Mouse (Mus musculus): ENCODE measurements at regions not wholly inside any gene's neighbourhood (a gene's known extent, or its start where the extent isn't known, plus 50 kb on each side); places are given as distances from the start of the nearest gene placed in this dataset.
A peak's percentile ranks its signal among the peaks of the same experiment; 100 is the strongest.

DNA sequence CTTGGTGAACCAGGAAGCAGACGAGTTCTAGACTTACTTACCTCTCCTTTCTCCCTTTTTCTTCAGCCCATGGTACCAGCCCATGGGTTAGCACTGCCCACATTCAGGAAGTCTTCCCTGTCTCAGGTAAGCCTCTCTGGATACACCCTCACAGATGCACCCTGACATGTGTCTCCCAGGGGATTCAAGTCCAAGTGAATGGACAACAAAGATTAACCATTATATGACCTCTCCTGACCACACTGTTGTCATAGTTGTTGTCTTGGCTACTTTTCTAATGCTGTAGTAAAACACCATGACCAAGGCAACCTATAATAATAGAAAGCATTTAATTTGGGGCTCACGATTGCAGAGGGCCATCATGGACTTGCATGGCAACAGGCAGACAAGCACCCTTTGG is 98.8 kb upstream of the Vash1 start:
- no peak for DNase-seq

DNA sequence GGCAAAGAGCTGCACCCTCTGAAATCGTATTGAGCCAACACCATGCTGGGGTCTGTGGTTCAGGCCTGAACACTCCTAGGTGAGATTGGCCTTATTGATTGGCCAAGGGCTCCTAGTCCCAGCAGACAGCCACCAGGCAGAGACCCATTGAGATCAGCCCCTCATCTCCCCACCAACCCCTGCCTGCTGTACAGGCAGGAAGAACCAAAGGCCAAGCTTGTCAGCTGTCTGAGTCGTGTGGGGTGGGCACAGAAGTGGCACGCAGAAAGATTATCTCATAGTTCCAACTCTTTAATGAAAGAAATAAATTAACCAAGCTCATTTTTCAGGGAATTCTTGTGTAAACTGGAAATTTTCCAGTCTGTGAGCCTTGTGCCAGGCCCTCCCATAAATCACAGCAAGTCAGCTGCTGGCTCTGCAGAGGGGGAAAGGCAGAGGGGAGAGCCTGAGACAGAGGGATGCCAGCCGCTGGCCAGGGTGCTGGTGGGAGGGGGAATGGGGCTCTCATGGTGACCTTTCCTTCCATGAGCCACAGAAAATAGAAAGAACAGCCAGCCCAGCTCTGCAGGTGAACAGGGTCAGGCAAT is 98.3 kb upstream of the Vash1 start:
- DNase-seq = peak; percentile 21

DNA sequence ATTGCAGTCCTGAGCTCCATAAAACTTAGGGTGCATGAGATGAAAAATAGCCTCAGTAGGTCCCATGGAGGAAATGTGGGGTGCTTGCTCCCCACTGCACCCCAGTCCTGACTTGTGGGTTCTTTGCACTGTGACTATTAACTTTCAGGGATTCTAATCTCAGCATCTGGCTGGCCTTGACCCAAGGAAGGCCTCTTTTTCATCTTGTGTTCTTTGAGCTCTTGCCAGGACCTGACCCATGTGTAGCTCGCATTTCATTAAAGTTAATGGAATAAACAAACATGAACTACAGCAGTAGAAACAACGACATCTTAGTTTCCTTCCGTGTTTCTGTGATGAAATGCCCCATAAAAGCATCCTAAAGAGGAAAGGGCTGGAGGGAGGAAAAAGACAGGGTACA is 96.4 kb upstream of the Vash1 start:
- peak; percentile 5 for DNase-seq

DNA sequence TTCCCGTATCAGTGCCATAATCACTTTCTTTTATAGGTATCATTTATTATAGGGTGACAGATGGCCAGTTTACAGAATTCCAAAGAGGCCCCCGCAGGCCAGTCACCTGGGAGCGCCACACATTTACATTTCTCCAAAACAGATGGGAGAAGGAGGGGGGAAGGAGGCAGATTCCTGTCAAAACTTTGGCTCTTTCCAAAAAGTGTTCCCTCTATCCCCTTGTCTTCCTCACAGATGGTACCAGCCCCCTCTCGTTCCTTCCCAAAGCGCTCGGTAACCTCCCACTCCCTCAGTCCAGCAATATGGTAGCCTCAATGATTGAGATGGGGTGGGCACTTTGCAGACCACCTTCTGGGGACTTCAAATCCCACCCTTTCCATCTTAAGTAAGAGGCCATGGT is 90.5 kb upstream of the Vash1 start:
- no peak for DNase-seq

DNA sequence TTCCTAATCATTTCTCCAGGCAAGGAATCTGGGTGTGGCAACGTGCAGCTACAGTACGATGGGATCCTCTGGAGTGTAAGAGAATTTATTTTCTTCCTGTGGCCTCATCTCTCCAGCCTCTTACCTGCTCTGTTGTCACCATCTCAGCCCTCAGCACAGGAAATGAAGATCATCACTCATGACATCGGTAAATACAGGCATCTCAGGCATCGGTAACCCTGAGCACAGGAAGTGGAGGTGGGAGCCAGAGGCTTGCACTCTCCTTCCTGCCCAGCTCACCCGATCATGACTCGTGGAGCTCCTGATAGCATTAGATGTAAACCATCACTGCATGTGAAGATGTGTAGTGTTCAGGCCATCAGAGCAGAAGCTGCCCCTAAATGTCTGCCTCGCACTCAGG is 86.0 kb upstream of the Vash1 start:
- DNase-seq = no peak

DNA sequence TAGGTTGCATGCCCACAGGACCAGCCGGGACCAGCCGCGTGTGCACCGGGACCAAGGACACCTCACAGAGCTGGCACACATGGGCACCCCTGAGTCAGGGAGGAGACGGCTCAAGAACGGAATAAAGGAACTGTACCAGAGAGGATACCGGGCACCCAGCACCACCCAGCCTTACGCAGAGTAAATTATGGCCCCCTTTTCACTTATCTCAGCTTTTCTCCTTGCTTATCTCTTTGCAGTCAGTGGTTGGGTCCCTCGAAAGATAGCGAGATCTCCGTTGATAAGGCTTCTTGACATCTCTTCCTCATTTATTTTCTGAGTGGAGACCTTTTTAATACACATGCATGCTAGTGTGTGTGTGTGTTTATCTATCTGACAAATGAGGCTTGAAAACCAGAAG is 83.9 kb upstream of the Vash1 start:
- DNase-seq = no peak

DNA sequence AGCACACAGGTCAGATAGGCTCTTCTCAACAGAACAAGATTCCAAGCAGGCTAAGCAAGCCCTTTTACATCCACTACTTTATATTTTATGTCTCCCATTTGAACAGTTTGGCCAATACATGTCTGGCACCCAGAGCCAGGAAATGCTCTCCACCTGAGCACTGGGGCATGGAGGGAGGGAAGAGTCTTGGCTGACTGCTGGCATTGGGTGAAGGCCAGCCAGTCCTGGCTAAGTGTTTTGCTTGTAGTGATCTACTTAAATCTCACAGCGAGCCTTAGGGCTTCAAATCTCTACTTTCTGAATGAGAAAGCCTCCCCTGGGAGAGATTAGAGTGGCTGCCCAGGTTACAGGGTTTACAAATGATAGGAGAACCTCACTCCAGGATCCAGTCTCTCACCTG is 78.5 kb upstream of the Vash1 start:
- DNase-seq = no peak

DNA sequence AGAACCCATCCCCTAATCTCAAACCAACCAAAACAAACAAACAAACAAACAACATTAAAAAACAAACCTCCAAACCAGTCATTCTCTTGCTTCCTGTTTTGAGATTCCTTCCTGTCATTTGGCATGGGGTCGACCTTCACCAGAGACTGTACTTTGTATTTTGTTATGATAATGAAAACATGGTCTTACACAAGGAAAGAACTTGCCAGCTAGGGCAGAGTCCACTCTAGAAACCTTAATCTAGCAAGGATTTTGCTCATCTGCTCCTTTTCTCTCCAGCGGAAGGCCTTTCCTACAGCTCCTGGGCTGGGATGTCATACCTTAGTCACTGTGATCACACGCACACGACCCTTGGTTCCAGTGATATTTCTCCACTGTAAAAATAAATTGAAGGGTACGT is 75.0 kb upstream of the Vash1 start:
- DNase-seq = no peak

DNA sequence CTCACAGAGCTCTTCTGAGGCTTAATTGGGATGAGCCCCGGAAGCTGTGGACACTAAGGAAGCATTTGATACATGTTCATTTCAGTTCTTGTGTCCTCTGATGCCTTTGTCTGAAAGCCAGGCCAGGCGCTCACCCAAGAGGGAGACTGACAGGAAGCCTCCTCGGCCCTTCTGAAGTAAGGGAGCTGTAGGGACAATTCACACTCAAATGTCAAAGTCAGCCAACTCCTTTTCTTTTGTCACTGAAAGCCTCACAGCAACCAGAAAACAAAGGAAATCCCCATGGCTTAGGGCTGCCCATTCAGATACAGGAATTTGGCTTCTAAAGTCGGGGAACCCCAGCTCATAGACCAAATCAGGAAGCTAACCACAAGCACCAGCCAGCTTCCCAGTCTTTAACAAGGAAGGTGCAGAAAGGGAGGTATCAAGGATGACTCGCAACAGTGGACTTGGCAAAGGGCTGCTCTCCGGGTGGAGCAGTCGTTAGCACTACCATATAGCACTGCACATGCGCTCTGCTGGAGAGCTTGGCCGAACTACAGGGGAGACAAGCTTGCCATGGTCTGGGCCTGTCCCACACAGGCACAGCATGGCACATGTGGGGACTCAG is 66.0 kb upstream of the Vash1 start:
- DNase-seq = no peak

DNA sequence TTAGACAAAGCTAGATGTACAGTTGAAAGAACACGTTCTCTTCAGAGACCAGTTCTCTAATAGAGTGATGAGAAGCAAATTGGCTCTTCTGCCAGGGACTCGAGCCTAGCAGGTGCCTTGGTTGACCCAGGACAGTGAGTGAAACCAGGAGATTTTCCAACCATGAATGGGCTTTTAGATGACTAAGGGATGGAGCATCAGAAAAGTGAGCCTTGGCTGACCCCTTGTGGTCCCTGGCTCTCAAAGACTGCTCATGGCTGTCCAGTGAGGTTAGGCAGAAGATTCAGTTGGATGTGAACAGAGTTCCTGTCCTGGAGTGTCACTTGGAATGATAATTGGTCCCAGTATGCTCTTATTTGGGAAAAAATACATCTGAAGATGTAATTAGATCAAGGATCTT is 64.3 kb upstream of the Vash1 start:
- DNase-seq = peak; percentile 21

DNA sequence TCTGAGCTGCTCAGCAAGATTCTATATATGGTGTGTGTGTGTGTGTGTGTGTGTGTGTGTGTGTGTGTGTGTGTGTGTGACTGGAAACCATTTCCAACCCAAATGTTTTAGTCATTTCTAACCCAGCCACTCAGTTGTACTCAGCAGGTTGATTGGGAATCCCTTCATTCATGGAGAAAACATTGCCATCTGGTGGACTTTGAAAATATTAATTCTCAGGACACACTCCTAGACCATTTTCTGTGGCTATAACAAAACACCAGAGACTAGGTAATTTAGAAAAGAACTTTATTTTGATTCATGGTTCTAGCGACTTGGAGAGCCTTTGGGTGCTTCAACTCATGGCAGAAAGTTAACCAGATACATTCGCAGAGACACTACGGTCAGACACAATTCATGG is 62.2 kb upstream of the Vash1 start:
- no peak for DNase-seq

DNA sequence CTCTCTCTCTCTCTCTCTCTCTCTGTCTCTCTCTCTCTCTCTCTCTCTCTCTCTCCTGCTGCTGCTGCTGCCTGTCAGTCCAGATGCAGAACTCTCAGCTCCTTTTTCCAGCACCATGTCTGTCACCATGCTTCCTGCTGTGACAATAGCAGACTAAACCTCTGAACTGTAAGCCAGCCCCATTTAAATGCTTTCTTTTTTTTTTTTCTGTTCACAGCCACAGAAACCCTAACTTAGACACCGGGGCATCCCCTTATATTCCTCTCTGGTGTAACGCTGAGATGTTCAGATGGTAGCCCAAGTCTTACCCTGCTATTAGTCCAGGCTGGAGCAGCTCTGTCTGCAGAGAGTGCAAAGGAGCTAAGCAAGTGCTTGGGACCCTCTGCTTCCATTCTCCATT is 54.3 kb upstream of the Vash1 start:
- no peak for DNase-seq

DNA sequence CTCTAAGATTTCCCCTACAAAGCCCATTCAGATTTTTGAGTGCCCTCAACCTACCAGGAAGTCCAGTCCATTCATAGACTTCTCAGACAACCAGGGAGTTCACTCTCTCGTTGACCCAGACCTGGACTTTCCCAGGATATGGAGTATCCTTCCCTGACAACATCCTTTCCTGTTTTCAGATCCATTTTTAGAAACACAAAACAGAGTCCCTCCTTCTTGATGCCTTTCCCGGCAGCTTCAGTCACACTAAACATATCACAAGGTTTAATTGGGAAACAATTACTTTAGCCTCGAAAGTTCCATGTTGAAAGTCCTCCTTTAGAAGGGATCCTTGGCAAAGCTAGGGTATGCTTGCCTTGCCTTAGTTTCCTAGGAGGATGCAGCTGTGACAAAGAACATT is 51.8 kb upstream of the Vash1 start:
- no peak for DNase-seq

DNA sequence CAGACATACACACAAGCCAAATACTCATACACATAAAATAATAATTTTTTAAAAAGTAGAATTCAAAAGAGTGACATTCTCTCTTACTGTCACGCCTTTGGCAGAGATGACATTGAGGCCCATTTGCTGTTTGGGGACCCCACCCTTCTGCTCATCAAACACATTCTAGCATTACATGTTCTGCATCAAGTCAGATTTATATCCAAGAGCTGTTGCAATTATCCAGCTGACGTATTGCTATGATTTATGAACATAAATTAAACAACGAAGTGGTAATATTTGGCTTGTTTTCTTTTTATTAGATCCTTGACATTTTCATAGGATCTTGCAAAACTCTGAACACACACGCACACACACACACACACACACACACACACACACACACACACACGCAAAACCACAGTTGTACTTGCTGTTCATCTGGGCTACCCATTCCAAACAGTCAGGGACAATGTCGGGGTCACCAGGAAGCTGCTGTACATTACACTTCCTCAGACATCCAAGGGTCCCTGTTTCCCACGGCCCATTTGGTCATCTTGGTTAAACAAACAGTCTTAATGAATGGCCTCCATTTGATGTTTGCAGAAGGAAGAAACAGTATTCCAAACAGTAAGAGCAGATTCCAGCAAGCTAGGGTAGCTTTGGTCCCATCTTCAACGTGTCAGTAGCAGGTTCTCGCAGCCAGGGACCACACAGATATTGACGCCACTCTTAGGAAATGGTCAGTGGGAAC is 50.3 kb upstream of the Vash1 start:
- DNase-seq = no peak

All from adrenal gland, adult 8-10 months (tissue).